Mouse (Mus musculus): ENCODE results near the gene Rpl36al. TPM values are rescaled to one million over a fixed set of nuclear protein-coding genes. Genes with fewer than 3 reads are reported as not detected.

The Rpl36al gene
- polyA plus RNA-seq, 1 experiment from 2014 or later, result 510 TPM

DNA sequence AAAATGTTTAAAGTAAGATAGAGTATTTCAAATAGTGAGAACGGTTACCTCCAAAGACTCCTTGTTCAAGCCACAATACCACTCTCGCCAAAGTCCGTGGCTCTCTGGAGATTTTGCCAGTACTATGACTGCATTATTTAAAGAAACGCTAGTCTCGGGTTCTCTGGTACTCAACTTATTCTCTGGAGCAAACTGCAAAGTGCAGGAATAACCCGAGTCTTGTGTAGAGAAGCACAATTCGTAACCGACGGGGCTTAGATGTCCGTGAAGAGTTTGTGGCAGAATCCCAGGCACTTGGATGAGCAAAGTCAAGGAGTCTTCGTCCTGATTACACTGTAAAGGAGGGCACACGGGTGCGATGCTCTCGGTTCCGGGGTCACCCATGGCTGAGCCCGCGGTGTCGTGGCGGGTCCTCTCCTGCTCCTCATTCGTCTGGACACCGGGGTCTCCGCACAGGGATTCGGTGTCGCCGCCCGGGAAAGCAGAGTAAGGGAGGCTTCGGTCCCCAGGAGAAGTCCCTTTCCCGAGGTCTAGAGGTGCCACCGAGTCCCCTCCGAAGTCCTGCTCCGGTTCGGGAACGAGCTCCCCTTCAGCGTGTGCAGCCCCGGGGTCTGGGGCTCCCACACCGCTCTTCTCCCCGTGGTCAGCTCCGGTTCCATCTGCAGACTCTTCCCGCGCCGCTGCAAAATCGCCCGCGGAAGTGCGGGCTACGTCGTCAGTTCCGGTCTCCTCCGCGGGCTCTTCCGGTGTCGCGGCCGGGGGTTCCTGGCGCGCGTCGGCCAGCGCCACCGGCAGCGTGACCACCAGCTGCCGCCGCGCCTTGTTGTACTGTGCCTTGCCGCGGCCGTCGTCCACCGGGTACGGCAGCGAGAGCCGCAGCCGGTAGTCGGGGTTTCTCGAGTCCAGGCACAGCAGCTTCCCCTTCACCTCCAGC lies 12.8 kb upstream of the Rpl36al start, which contains the start of gene Gm49383:
Gene Gm49383, minus strand, starts transcription at position 661 of the 934 bp plus-strand sequence.
- H3K27ac ChIP-seq (ENCODE audit: low read length), result peak within 1 kb of the TSS; percentile 89
- DNase-seq (ENCODE audit: low spot score), result peak; percentile 84
- peak; percentile 80 for ATAC-seq
- WGBS, result 1% methylated on average over 73 of the region's 75 CpGs
- peak within 1 kb of the TSS; percentile 71 for H3K9ac ChIP-seq (replicated peaks; ENCODE audit: low read depth)
- no peaks in the 10 kb centered on the region for H3K36me3 ChIP-seq (ENCODE audit: insufficient read depth, low read length)
- no peaks in the 10 kb centered on the region for H3K9me3 ChIP-seq (ENCODE audit: low read length)
- peak within 1 kb of the TSS; percentile 93 for H3K4me3 ChIP-seq (ENCODE audit: low read depth, low read length)
- TF ChIP-seq CTCF (IDR thresholded peaks at IDR 0.05), result no peak
- no peak for TF ChIP-seq EP300 (IDR thresholded peaks at IDR 0.05)
- H3K27me3 ChIP-seq (replicated peaks; ENCODE audit: insufficient read depth, low read length), result no peaks in the 10 kb centered on the region
- H3K4me2 ChIP-seq (replicated peaks; ENCODE audit: low read depth, low read length), result peak within 1 kb of the TSS; percentile 93
- H3K4me1 ChIP-seq (ENCODE audit: insufficient read depth, low read depth, low read length), result no peaks in the 10 kb centered on the region

DNA sequence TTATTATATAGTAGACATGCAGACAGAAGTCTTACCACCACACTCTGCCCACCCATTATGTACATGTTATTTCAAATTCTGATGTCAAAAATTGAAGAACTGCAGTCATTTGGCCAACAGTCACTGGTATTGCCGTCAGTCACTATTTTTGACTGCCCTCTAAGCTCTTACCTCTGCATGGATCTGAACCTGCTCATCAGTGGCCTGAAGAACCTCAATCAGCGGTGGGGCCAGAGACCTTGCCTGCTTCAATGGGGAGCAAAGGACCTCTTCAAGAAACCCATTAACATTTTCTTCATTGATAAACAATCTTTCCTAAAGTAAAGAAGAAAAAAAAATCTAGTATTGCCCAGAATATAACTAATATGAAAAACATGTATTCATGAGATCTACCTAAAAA lies 8.8 kb upstream of the Rpl36al start:
- TF ChIP-seq EP300 (IDR thresholded peaks at IDR 0.05) (no peak), CTCF (IDR thresholded peaks at IDR 0.05) (no peak)
- no peaks in the 10 kb centered on the region for H3K9me3 ChIP-seq (ENCODE audit: low read length)
- no peak overlapping the region for H3K4me2 ChIP-seq (replicated peaks; ENCODE audit: low read depth, low read length)
- no peaks in the 10 kb centered on the region for H3K36me3 ChIP-seq (ENCODE audit: insufficient read depth, low read length)
- no peaks in the 10 kb centered on the region for H3K4me1 ChIP-seq (ENCODE audit: insufficient read depth, low read depth, low read length)
- no peak overlapping the region for H3K4me3 ChIP-seq (ENCODE audit: low read depth, low read length)
- H3K9ac ChIP-seq (replicated peaks; ENCODE audit: low read depth), result no peak overlapping the region
- 93% methylated on average over 2 of the region's 2 CpGs for WGBS
- H3K27me3 ChIP-seq (replicated peaks; ENCODE audit: insufficient read depth, low read length), result no peaks in the 10 kb centered on the region
- no peak overlapping the region for H3K27ac ChIP-seq (ENCODE audit: low read length)
- DNase-seq (ENCODE audit: low spot score), result no peak
- ATAC-seq, result no peak

DNA sequence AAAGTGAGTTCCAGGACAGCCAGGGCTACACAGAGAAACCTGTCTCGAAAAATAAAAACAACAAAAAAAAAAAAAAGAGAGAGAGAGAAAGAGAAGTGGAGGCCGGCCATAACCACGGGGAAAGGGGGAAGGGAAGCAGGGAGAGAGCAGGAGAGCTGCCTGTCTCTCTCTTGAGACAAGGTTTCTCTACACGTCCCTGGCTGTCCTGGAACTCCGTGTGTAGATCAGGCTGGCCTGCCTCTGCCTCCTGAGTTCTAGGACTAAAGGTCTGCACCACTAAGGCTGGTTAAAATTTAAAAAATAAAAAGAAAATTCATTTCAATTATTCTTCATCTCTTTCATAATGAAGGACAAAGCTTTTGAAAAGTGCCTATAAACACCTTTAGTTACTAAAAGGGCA lies 7.5 kb upstream of the Rpl36al start:
- ATAC-seq (no peak), DNase-seq (ENCODE audit: low spot score) (no peak)
- 88% methylated on average over 5 of the region's 5 CpGs for WGBS
- Histone ChIP-seq H3K4me3 (ENCODE audit: low read depth, low read length) (no peak overlapping the region), H3K9ac (replicated peaks; ENCODE audit: low read depth) (no peak overlapping the region), H3K27me3 (replicated peaks; ENCODE audit: insufficient read depth, low read length) (no peaks in the 10 kb centered on the region), H3K4me2 (replicated peaks; ENCODE audit: low read depth, low read length) (no peak overlapping the region), H3K9me3 (ENCODE audit: low read length) (no peaks in the 10 kb centered on the region), H3K27ac (ENCODE audit: low read length) (no peak overlapping the region), H3K36me3 (ENCODE audit: insufficient read depth, low read length) (no peaks in the 10 kb centered on the region), H3K4me1 (ENCODE audit: insufficient read depth, low read depth, low read length) (no peaks in the 10 kb centered on the region)
- TF ChIP-seq EP300 (IDR thresholded peaks at IDR 0.05), result no peak
- TF ChIP-seq CTCF (IDR thresholded peaks at IDR 0.05), result no peak

DNA sequence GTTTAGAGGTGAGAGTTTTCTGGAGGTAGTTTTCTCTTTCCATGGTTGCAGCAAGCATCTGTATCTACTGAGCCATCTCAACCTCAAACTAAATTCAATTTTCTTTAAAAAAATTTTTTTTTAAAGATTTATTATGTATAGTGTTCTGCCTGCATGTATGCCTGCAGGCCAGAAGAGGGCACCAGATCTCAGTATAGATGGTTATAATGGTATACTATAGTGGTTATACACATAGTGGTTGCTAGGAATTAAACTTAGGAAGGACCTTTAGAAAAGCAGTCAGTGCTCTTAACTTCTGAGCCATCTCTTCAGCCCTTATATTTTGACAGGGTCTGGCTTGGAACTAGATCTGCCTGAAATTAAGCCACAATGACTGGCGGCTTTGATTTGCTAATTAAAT lies 6.6 kb upstream of the Rpl36al start:
- H3K27me3 ChIP-seq (replicated peaks; ENCODE audit: insufficient read depth, low read length), result no peaks in the 10 kb centered on the region
- TF ChIP-seq CTCF (IDR thresholded peaks at IDR 0.05) (peak; percentile 60), EP300 (IDR thresholded peaks at IDR 0.05) (no peak)
- no peak overlapping the region for H3K27ac ChIP-seq (ENCODE audit: low read length)
- 93% methylated on average over 1 of the region's 1 CpGs for WGBS
- H3K4me3 ChIP-seq (ENCODE audit: low read depth, low read length), result no peak overlapping the region
- ATAC-seq (no peak), DNase-seq (ENCODE audit: low spot score) (peak; percentile 23)
- H3K36me3 ChIP-seq (ENCODE audit: insufficient read depth, low read length), result no peaks in the 10 kb centered on the region
- H3K9me3 ChIP-seq (ENCODE audit: low read length), result no peaks in the 10 kb centered on the region
- H3K9ac ChIP-seq (replicated peaks; ENCODE audit: low read depth), result no peak overlapping the region
- peaks cover 2% of the 10 kb centered on the region; the same call in 1 of the 2 replicates for H3K4me1 ChIP-seq (ENCODE audit: insufficient read depth, low read depth, low read length)
- H3K4me2 ChIP-seq (replicated peaks; ENCODE audit: low read depth, low read length), result no peak overlapping the region

DNA sequence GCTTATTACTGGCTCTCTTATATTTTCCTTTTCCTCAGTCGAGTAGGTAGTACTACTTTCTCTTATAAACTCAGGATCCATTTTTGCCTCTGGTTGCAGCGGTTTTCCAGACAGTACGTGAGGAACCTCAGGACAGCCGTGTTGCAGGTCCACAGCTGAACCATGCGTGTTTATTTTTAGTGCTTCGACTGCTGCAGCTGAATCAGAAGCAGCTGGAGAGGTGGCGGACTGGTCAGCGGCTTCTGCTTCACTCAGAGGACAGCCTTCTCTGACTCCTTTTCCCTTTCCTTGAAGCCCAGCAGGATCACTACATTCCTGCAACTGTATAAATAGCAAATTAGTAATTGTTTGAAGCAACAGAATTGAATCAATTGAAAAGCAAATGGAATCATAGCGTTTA lies 6.2 kb upstream of the Rpl36al start:
- Histone ChIP-seq H3K4me2 (replicated peaks; ENCODE audit: low read depth, low read length) (no peak overlapping the region), H3K27ac (ENCODE audit: low read length) (no peak overlapping the region), H3K36me3 (ENCODE audit: insufficient read depth, low read length) (no peaks in the 10 kb centered on the region), H3K4me1 (ENCODE audit: insufficient read depth, low read depth, low read length) (peaks cover 6% of the 10 kb centered on the region; the same call in 1 of the 2 replicates), H3K9me3 (ENCODE audit: low read length) (no peaks in the 10 kb centered on the region), H3K9ac (replicated peaks; ENCODE audit: low read depth) (no peak overlapping the region), H3K27me3 (replicated peaks; ENCODE audit: insufficient read depth, low read length) (no peaks in the 10 kb centered on the region), H3K4me3 (ENCODE audit: low read depth, low read length) (no peak overlapping the region)
- no peak for DNase-seq (ENCODE audit: low spot score)
- no peak for ATAC-seq
- TF ChIP-seq EP300 (IDR thresholded peaks at IDR 0.05) (no peak), CTCF (IDR thresholded peaks at IDR 0.05) (no peak)
- 86% methylated on average over 9 of the region's 9 CpGs for WGBS

DNA sequence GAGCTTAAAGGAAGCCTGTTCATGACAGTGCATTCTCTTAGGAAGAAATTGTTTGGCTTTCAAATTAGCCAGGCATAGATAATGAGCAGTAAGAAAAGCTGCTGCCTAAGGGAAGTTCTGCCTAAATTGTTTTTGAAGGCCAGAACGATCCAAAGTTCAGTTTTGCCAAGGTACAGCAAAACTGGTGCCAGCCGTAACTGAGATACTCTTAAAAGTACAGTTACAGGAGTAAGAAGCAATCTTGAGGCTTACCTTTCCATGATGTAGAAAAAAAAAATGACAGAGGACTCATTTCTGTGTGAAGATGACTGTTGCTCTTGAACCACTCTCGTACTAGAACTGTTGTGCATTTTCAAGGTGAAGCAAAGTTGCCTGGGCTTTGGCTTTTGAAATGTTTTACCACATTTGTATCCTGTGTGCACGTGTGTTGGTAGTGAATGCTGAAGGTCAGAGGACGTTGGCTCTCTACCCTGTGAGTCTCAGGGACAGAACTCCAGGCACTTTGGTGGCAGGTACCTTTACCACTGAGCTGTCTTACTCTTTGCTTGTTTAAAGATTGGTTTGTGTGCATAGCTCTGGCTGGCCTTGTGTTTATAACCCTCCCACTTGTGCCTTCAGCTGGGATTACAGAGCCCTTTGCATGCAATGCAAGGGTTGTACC lies 3.1 kb upstream of the Rpl36al start:
- H3K9me3 ChIP-seq (ENCODE audit: low read length), result no peaks in the 10 kb centered on the region
- peaks cover 10% of the 10 kb centered on the region; the same call in 1 of the 2 replicates for H3K4me1 ChIP-seq (ENCODE audit: insufficient read depth, low read depth, low read length)
- H3K4me2 ChIP-seq (replicated peaks; ENCODE audit: low read depth, low read length), result no peak overlapping the region
- TF ChIP-seq CTCF (IDR thresholded peaks at IDR 0.05), result no peak
- TF ChIP-seq EP300 (IDR thresholded peaks at IDR 0.05), result no peak
- no peak overlapping the region for H3K27ac ChIP-seq (ENCODE audit: low read length)
- WGBS, result 55% methylated on average over 5 of the region's 5 CpGs
- no peak overlapping the region for H3K4me3 ChIP-seq (ENCODE audit: low read depth, low read length)
- DNase-seq (ENCODE audit: low spot score) (no peak), ATAC-seq (no peak)
- no peak overlapping the region for H3K9ac ChIP-seq (replicated peaks; ENCODE audit: low read depth)
- no peaks in the 10 kb centered on the region for H3K27me3 ChIP-seq (replicated peaks; ENCODE audit: insufficient read depth, low read length)
- H3K36me3 ChIP-seq (ENCODE audit: insufficient read depth, low read length), result no peaks in the 10 kb centered on the region

Data from lung, postnatal 0 days (tissue).